Mouse (Mus musculus) kidney, postnatal 36 days (tissue): ENCODE measurements around the gene Fam69b.

Experiments used
- DNase-seq, 2 experiments: peaks; one replicate each; pipeline ENCODE4 v3.0.0; 2021 to 2022; ENCODE audit warnings: mixed read lengths in 2 of 2

The Fam69b gene

DNA sequence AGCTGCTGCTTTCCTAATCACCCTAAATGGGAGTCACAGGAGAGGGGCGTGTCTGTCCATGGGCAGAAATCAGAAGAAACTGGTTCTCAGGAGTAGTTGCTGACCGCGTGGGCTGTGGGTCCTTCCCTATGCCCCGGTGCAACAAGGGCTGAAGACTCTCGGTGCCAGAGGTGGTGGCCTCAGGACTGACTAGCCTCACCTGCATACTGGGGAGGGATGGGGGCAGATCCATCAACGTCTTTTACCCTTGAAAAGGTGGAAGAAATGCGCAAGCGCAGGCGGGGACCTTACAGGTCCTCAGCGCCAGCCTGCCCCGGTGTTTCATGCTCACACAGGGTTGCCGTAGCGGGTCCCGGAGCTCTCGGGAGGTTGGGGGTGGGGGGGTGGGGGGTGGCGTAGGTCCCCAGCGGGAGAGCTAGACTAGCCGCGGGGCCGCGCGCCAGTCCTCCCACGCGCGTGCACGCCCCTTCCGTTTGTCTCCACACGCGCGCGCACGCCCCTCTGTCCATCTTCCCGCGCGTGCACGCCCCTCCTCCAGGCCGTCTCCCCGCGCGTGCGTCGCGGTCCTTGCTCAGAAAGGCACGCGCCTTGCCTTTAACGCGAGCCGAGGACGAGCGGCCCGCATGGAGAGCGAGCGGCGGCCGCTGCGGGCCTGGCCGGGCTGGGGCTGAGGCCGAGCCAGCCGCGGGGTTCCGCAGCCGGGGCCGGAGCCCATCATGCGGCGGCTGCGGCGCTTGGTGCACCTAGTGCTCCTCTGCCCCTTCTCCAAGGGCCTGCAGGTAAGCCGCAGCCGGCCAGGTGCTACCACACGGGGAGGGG is at the start of gene Fam69b:
Fam69b (plus strand) TSS at position 537 of the 819 bp plus-strand sequence.
- DNase-seq, result peak; percentile 67 to 80

DNA sequence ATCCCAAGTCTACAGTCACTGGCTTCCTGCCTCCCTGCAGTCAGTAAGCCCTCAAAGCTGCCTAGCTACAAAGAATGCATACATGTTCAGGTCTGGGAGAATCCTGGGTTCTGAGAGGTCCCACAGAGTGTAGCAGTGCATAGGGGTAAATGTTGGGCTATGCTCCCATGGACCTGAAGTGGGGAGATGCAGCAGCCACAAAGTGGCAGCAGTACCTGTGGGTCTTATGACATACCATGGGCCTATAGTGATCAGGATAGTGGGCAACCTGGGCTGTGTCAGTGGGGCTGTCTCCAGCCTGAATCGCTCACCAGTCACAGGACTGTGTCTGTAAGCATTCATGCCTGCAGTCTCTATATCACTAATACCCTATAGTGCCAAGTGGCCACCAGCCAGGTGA is 48.5 kb upstream of the Fam69b start, which contains the start of gene Egfl7:
Egfl7 (plus strand) TSS at position 301 of the 400 bp plus-strand sequence.
- peak in 1 of 2 experiments; percentile 1 for DNase-seq

DNA sequence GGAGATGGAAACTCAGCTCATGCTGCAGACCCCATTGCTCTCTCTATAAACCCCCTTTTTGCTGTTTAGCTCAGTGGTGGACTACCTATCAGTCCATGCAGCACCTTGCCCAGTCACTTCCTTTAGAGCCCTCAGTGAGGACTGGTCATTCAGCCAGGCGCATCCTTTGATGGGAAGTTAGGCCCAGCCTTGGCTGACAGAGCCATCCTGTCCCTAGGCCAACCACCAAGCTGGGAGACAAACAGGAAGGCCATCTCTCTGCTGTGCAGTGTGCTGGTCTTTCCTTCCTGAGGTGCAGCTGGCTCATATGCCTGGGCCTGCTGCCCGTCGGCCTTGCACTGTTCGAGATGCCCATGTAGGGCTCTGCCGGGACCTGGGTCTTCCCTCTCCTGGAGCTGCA is 47.5 kb upstream of the Fam69b start:
- DNase-seq, result peak; percentile 59 to 61

DNA sequence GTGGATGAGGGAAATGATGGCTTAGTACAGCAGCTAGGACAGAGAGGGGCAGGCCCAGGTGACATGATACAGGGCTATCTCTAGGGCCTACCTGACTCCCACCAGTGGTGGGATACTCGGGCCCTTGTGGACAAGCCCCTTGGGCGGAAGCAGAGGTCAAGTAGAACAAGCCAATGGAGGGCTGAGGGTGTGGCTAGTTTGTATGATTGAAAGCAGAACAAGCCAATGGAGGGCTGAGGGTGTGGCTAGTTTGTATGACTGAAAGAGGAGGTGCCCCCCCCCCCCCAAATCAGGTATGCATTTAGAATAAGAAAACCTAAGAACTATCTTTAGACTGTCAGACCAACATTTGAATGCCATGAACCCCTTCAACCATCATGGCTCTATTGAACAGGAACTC is 46.1 kb upstream of the Fam69b start:
- peak; percentile 74 to 78 for DNase-seq

DNA sequence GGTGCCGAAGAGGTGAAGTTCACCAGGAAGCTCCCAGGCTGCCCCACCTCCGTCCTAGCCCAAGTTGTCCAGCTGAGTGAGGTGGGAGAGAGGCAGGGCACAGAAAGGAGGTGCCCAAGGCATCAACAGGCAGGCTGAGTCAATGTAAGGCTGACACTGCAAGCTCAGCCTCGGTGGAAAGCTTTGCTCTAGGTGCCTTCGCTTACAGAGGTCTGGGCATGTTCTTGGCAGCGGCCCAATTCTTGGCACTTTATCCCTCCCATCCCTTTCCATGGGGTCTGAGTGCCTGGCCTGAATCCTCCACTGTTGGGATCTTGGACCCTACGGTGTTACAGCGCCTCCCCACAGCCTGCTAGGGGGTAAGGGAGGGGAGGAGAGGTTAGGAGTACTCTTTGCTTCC is 45.5 kb upstream of the Fam69b start:
- peak in 1 of 2 experiments; percentile 52 for DNase-seq

DNA sequence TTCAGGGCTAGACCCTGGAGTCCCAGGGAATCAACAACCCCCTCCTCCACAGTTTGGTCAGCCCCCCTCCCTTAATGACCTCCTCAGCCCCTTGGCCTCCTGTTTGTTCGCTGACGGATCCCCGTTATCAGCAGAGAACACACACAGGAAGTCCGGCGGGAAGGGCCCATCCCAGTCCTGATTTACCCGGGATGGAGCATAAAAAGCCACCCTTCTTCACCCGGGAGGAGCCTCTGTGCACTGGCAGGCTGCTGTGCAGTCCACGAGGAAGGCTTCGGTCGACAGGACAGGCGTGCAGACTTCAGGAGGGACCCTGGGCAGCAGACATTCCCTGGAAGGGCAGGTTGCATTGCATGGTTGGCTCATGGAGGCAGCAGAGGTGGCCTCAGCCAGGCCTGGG is 44.6 kb upstream of the Fam69b start:
- peak; percentile 85 to 87 for DNase-seq

DNA sequence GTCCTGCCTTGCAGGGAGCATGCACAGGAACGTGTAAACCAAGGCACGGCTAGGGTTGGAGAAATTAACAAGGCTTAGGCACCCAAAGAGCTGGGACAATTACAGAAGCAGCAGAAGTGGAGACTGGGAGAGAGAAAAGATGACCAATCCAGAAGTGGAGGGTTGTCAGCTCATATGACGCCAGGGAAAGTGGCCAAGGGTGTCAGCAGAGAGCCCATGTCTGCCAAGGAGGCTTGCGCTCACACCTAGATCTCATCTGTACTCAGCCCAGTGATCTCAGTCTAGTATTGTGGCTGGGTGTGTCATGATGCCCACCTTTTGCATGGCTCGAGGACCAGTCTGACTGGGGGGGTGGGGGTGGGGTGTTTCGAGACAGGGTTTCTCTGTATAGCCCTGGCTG is 42.5 kb upstream of the Fam69b start:
- no peak for DNase-seq

DNA sequence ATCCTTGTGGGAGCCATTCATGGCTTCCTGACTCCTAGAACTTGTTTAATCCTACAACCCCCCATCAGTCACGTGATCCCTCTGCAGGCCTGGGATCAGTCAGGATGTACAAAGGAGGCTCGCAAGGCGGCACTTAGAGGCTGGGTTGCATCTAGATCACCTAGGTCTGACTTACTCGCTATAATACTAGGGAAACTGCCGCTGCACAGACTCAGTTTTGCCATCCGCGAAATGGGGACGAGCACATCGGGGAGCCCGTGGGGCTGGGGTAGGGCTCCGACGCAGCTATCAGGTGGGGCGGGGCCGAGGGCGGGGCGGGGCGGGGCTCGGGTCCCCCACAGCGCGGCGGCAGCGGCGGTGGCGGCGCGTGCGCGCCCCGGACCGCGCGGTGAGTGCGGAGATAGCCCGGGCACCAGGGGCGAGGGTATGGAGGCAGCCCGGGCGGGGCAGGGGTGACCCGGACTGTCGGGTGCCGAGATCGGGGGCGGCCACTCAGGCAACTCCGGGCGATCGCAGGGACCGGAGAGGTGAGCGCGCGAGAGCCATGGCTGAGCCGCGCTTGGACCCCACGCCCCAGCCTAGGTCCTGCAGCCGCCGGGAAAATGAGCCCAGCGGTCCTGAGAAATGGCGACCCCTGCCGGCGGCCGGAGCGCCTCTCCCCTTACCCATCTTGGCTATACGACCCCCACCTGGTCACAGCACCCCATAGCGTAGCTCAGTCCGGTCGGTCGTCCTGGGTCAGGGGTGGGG is 41.8 kb upstream of the Fam69b start, which contains the start of gene Gm20532:
Gm20532 (plus strand) TSS at position 346 of the 750 bp plus-strand sequence.
- DNase-seq, result peak; percentile 47 to 80

DNA sequence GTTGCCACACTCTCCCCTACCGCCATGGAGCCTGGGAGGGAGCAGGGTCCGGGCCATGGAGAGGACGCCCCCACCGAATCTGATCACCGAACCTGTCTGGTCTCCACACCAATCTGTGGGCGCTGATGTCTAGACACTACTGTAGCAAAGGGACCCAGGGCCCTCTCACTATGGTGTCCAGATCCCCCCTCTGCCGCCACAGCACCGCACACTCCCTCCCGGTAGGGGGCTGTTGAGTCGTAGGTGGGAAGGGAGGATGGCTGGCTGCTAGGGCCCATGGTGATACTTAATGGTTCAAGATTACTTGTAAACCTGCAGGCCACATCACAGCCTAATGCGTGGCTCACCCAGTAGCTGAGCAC is 41.2 kb upstream of the Fam69b start:
- no peak for DNase-seq

DNA sequence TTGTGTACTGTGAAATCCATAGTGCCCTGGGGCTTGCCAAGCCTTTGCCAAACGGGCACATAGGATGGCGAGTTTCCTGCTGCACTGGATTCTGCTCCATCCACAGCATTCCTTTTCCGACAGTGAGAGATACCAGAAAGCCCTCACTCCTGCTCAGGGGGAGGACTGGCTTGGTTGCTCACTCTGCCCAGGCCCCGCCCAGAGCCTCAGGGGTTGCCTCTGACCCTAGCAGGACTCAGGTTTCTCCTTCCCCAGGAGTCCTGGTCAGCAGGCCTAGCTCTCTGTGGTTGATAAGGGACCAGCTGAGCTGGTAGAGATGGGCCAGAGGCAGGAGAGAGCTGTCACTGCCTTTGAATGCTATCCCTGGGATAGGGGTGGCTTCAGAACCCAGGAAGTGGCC is 39.7 kb upstream of the Fam69b start:
- DNase-seq, result no peak

DNA sequence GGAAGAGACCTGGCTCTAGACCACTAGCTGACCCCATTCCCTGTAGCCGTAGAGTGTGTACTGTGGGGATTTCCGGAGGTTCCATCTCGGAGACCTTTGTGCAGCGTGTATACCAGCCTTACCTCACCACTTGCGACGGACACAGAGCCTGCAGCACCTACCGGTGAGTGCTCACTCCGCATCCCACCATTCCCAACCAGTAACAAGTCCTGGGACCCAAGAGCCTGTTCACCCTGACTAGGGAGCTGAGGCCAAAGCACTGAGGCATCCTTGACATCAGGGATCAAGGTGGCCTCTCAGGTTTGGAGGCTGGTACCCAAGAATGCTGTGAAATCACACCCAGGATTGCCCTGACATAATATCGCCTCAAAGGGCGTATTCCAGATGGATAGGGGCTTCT is 39.0 kb upstream of the Fam69b start:
- no peak for DNase-seq

DNA sequence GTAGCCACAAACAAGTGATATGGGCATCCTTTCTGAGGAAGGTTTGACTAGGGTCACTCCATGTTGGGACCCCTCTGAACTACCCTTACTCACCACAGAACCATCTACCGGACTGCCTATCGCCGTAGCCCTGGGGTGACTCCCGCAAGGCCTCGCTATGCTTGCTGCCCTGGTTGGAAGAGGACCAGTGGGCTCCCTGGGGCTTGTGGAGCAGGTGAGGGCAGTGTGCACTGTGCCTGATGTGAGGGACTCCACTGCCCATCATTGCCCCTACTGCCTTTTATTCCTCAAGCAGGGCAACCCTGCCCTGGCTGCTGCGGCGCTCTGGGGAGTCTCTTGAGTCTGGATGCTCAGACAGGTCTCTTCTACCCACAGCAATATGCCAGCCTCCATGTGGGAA is 38.0 kb upstream of the Fam69b start:
- no peak for DNase-seq

DNA sequence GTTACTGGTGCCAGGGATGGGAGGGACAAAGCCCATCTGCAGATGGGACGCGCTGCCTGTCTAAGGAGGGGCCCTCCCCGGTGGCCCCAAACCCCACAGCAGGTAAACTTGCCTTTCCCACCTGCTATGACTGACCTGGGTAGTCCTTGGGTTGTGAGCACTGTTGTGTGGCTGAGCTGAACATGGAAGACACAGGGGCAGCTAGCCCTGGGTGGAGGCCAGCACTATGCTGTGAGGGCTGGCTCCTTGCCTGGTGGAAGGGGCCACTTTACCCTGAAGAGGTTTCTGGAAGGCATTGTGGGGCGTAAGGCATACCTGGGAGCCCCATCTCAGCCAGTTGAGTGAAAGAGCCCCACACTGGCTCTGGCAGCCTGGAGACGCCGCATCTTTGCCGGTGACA is 37.3 kb upstream of the Fam69b start:
- no peak for DNase-seq

DNA sequence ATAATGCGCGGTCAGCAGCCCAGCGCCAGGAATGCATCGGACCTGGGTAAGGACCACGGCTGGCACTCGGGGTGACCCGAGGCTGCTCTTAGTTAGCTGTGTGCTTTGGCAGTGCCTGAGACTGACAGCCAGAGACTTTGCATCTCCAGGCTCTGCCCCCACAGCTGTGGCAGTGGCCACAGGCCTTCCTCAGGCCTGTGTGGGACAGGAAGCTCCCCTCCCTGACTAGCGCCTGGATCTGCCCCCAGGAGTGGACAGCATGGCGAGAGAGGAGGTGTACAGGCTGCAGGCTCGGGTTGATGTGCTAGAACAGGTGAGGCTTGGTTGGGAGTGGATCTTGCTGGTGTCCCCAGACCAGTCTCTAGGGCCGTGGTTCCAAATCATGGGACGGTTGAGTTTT is 36.8 kb upstream of the Fam69b start:
- no peak for DNase-seq

DNA sequence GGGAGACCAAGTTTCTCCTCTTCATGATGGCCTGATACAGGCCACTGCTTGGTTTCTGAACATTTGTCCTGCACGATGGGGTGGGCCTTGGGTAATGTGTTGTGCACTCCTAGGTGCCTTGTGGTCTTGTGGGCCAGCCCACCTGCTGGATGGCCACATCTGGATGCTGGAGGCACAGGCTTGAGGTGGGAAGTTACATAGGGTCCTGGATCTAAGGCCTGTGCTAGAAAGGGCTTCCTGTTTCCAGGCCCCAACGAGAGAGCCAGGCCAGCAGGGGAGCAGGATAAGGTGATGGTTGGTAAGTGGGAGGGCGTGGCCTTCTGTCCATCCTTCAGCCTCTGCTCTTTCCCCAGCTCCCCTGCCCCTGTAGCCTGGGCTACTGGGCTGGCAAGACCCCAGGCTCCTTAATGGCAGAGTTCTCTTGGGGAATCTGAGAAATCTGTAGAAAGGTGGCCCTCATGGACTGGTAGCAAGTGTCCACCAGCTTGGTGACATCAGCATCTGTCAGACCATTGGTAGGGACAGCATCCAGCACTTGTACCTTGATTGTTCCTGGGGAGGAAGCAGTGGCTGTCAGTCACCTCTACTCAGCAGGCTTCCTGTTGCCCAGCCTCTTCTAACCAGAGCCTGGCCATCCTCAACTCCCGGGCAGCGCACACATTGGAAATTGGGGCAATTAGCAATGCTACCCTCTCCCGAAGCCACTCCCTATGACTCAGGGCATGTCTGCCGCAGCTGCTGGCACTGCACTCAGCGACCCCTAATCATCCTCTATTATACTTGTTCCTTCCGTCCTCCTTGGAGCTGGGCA is 34.8 kb upstream of the Fam69b start:
- DNase-seq, result peak in 1 of 2 experiments; percentile 32

DNA sequence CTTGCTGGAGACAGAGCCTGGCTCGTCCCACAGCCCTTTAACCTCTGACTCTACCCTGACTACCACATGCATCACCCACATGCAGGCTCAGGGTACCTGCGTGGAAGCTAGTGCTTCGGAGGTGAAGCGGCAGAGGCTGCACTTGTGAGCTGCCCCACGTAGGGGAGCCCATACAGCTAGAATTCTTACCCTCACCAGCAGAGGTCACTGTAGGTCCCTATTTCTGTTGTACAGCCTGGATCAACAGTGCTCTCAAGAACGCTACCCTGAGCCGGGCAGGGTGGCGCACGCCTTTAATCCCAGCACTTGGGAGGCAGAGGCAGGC is 34.3 kb upstream of the Fam69b start:
- DNase-seq, result peak; percentile 84

DNA sequence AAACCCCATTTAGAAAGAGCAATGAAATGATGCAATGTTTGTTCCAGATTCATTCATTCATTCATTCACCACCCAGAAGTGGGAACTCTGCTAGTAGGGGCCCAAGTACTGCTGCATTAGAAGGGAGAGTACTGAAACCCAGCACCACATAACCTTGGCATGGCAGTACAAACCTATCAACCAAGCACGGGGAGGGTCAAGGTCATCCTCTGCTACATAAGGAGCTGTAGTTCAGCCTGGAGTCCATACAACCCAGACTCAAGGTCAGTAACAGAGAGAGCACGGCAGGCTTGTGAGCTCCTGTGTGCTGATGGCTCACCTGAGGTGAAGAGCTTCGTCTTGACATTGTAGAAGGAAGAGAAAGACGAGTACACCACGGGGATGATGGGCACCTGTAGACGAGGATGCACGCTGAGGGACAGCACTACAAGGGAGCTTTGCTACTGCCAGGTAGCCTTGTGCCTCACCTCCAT is 33.8 kb upstream of the Fam69b start:
- no peak for DNase-seq

DNA sequence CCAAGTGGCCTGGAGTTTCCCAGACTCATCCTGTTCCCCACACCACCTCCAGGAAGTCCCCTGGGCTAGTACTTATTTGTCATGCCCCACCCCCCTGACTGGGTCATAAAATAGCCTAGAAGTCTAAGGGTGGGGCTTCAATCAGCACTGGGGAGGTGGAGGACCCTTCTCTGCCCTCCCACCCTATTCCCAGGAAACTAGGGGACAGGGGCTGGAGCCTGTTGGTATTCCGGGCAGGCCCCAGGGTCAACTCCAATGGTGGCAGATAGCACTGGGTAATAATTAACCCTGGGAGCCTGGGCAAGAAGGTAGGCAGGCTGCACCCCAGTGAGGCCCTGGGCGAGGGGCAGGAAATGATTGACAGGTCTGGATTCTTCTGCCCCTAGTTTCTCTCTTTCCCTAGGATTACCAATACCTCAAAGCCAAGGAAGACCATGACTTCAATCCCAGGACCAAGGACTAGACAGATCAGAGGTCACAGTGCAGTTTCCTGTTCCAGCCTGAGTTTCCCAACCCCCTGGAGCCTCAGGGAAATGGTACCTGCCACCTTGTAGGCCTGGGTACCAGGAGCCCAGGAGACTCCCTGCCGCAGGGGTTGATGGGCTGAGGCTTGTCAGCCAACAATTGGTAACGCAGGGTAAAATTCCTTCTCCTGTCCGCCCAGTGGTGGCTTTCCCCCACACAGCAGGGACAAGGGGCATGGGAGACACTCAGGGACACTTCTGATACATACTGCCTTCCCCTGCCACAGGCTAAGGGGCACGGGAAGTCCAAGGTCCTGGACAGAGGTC is 33.1 kb upstream of the Fam69b start:
- peak; percentile 73 to 86 for DNase-seq

DNA sequence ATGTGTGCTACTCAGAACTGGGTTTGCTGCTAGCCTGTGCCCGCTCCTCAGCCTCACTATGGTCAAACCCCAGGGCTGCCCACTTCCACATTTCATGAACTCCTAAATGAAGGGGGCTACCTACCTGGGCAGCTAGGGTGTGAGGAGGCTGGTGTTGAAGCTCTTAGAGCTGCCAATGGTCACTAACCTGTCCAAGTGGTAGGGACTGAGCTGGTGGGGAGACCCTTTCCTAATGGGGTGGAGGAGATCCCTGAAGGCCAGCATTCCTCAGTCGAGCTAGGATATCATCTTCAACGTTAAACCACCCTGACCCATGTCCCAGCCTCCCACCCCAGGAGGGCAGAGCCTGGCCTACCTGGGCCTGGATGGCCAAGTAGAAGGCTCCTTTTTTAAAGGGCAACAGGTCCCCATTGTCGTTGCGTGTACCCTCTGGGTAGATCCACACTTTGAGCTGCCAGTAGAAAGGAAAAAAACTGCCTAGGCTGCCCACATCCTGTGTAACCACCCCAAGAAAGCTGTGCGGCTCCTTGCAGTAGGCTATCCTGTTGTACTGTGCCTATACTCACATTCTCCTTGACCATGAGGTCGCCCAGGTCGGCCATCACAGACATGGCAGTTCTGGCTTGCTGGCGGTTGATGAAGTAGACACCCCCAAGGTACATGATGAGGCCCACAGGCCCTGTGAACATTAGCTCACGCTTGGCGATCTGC is 32.4 kb upstream of the Fam69b start:
- peak in 1 of 2 experiments; percentile 18 for DNase-seq

DNA sequence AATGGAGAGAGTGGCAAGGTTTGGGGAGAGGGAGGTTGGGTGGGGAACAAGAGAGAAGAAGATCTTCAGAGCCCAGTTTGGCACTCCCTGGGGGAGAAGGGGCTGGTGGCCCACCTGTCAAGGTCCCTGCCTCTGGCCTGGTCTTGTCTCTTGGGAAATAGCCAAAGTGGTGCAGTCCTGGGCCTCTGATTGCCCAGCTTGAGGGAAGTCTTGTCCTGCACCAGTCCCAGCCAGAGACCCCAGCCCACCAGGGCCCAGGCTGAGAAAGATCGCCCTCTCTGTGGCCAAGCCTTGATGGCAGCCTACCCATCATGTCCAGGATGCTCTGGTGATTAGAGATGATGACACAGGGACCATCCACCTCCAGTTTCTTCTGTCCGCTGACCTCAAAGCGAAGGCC is 31.4 kb upstream of the Fam69b start:
- DNase-seq, result peak in 1 of 2 experiments; percentile 7

DNA sequence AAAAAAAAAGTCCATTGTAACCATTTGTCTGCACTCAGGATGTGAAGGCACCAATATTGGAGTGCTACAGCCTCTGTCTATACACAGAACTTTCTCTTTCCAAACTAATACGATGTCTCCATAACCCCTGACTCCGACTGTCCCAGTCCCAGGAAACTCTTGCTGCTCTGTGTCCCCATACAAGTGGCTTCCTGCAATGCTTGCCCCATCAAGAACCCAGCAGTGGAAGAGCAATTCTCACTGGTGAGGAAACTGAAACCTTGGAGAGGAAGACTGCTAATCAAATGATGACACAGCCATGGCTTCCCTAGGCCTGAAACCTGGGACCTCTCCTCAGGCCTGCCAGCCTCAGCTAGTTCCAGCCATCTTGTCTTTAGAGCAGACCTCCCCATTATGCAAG is 30.4 kb upstream of the Fam69b start:
- no peak for DNase-seq

DNA sequence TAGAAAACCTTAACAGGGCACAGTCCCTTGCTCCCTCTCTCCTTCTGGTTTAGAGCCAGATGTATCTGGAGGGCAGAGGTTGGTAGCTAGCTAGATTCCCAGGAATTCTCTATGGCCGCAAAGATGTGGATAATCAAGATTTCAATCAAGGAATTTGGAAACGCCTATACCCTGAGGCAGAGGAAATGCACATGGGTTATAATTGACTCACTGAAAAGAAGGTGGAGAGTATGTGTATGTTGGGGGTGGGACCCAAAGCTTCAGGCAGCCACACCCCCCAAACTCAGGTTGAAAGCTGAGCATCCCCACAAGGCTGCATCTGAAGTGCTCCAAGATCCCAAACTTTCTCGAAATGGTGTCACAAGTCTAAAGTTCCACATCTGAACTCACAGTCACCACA is 29.8 kb upstream of the Fam69b start:
- no peak for DNase-seq
